Mouse (Mus musculus): Measurements from ENCODE around the gene Tmcc2.

DNA sequence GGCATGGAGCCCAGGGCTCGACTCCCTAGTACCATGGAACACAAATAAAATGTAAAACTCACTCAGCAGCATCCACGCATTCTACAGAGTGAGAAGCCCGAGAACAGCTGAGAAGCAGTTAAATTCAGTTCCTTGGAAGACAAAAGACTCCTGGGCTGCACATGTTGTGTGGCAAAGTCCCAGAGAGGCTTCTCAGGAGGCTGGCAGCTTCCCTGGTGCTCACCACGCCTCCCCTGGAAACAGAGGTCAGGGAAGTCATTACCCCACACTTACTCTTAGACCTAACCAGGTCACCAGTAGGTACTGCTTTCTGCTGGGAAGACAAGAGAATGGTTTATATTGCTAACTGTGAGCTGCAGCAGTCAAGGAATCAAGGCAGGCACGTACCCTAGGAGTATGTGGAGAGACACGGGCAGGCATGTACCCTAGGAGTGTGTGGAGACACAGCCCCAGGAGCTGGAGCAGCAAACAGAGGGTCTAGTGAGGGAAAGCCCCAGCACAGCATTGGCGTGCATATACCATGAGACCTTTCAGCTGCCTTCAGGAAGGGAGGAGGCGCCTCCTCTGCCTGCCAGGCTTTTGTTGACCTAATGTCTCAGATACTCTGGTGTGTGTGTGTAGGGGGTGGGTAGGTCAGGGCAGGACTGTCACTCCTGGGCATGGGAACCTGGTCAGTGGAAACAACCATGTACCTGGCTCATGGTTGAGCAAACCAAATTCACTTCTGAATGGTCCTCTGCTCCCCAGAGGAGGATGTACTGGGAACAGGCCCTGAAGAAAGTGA lies 19.6 kb downstream of the Tmcc2 start:
- TF ChIP-seq CTCF (IDR thresholded peaks at IDR 0.05; ENCODE audit: low read depth) (no peak), EP300 (IDR thresholded peaks at IDR 0.05; ENCODE audit: low read depth) (no peak)
